Mouse (Mus musculus): ENCODE data around the gene Tceal8. TPM values are rescaled to one million over a fixed set of nuclear protein-coding genes. Genes with fewer than 3 reads are reported as not detected.

Gene Tceal8
- polyA plus RNA-seq (2017; shearing (Covaris generic)) = 1.1 TPM

DNA sequence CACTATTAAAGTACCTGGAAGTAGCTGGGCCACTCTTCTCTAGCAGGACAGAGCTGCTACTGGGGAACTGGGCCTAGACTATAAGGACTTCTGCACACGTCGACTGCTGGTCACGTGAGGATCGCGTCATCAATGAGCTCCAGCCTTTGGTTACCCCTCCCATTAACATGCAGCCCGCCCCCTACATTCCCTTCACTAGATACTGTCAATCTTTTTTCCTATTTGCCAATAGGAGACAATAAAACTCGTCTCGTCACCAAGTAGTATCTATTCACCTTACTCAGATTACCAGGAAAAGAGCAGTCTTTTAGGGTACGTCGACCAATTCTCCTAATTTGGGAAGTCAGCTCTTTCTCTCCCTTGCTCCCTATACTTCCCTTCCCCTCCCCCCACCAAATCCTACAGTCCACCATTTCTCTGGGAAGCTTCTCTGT is at the start of gene Tceal8:
TSS of gene Tceal8 (minus strand) at position 225 of the 434 bp plus-strand sequence.

DNA sequence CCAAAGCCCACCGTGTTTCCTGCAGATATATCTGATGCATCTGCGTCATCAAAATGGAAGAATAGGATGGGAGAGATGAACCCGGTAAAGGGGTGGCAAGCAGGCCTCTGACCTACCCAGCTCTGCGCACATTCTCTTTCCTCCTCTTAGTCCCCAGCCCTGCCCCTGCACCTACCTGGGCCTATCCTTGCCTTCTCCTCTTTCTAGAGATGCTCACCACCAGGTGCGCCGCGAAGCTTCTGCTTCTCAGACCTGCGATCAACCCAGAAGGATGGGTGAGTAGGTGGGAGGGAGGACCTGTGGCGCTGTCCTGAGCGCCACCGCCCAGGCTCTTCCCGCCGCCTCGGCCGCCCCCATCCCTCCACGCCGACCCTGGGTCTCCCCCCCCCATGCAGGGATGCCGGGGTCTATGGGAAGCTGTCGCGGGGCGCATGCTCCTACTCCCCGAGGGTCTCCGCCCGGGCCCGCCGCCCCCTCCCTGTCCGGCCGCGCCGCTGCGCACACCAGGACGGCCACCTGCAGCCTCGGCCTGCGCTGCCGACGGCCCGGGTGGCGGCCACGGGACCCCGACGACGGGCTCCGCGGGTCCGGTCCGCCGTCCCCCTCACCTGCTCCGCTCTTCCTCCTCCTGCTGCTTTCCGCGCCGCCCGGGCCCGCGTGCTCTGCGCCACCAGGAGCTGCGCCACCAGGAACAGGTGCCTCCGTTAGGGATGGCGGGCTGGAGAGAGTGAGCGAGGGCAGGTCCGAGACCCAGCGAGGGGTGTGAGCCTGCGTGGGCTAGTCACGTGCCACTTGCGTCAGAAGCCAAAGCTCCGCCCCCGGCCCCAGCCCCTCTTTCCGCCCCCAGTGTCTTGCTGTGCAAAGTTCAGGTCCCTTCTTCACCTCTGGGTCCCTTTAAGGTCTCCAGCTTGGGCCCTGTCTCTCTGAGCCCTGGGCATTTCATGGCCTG is 42.9 kb upstream of the Tceal8 start, which contains the start of the genes Tceal7 and Bex1:
TSS of gene Tceal7 (plus strand) at position 51 of the 949 bp plus-strand sequence.
TSS of gene Bex1 (minus strand) at position 785 of the 949 bp plus-strand sequence.

DNA sequence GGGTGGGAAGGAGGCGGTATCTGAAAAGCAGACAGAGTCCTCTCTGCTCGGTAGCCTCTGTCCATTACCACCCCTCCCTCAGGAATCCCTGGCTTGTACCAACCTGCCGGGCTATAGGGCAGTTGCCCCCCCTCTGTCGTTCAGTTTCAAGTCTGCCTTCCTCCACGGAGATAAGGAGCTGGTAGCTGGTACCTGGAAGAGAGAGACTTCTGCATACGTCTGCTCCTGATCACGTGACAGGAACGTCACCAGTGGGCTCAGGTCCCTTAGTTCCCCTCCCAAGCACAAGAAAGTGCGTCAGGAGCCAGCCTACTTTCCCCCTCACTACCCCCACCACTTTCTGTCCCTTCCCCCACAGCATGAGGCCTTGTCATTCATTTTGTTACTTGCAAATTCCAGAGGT is 31.5 kb upstream of the Tceal8 start, which contains the start of gene Tceal5:
TSS of gene Tceal5 (minus strand) at position 213 of the 403 bp plus-strand sequence.

GRCm38 (mm10) chrX:136138827-136139639 is 33.1 kb downstream of the Tceal8 start, which contains the start of gene Bex4:
TSS of gene Bex4 (plus strand) at chrX:136138996.

Other genes starting within 250 kb of the Tceal8 start
- gene Arxes2, start 178.5 kb downstream of the Tceal8 start, polyA plus RNA-seq (2017; shearing (Covaris generic)) = 6.6 TPM
- not detected for gene Arxes1, start 139.0 kb downstream of the Tceal8 start, polyA plus RNA-seq (2017; shearing (Covaris generic))
- gene Bex2, start 104.1 kb downstream of the Tceal8 start, polyA plus RNA-seq (2017; shearing (Covaris generic)) = 1.3 TPM
- not detected for gene Nxf3, start 87.1 kb downstream of the Tceal8 start, polyA plus RNA-seq (2017; shearing (Covaris generic))
- not detected for gene Bex4, start 33.3 kb downstream of the Tceal8 start, polyA plus RNA-seq (2017; shearing (Covaris generic))
- gene Tceal5, start 31.5 kb upstream of the Tceal8 start, polyA plus RNA-seq (2017; shearing (Covaris generic)) = not detected
- not detected for gene Tceal7, start 42.4 kb upstream of the Tceal8 start, polyA plus RNA-seq (2017; shearing (Covaris generic))
- gene Bex1, start 43.2 kb upstream of the Tceal8 start, polyA plus RNA-seq (2017; shearing (Covaris generic)) = not detected
- gene Tceal9, start 72.7 kb upstream of the Tceal8 start, polyA plus RNA-seq (2017; shearing (Covaris generic)) = 49.4 TPM
- gene Bex3, start 97.9 kb upstream of the Tceal8 start, polyA plus RNA-seq (2017; shearing (Covaris generic)) = 100 TPM

Data from CD4-positive, CD25-positive, alpha-beta regulatory T cell, adult 9 weeks (primary cell).